ENCODE assay signal across 8 mouse cellular contexts in genomic region chr11:62647661-62648590, GRCm38 (mm10). TPM values are rescaled to one million over a fixed set of nuclear protein-coding genes. Genes with fewer than 3 reads are reported as not detected.
DNase-seq lines count a peak whose midpoint lies in the region; ATAC-seq and TF ChIP-seq lines count a peak whose summit lies in the region.

TSS of gene Lrrc75a (minus strand) at chr11:62648523.

- peak within 1 kb of the TSS; percentile 99 for H3K4me2 ChIP-seq in midbrain, embryonic 11.5 days

- no peaks in the 10 kb centered on the region for H3K36me3 ChIP-seq in midbrain, embryonic 11.5 days (ENCODE audit: control insufficient read depth, insufficient read depth, low read length)
- H3K36me3 ChIP-seq in thymus, adult 2 months (ENCODE audit: control insufficient read depth, insufficient read depth, low read length), result no peaks in the 10 kb centered on the region

- H3K9me3 ChIP-seq in midbrain, embryonic 11.5 days (ENCODE audit: control insufficient read depth, low read length), result no peaks in the 10 kb centered on the region

- peak within 1 kb of the TSS; percentile 44 for H3K27ac ChIP-seq in midbrain, embryonic 11.5 days (ENCODE audit: low read depth, low read length)
- peak within 1 kb of the TSS; percentile 39 for H3K27ac ChIP-seq in thymus, adult 2 months (ENCODE audit: control insufficient read depth, insufficient read depth, low read length)

- 0 out of 2 replicates have a peak, but pooled peaks have one; percentile 17 for TF ChIP-seq POLR2A in thymus, adult 2 months (IDR thresholded peaks at IDR 0.05; ENCODE audit: control insufficient read depth, extremely low read depth, insufficient read depth, low read length, poor library complexity)

- ATAC-seq in Patski, result peak; percentile 4
- peak; percentile 81 for ATAC-seq in midbrain, embryonic 11.5 days (ENCODE audit: low FRiP score)

- in situ Hi-C loops in Patski (cut with MboI; ENCODE audit: low pct_unique_long_range_greater_than_20kb), result loop anchor here (5.0 kb wide), 1 partner anchor 36 kb away; no protein-coding TSS in a partner anchor

- H3K4me1 ChIP-seq in midbrain, embryonic 11.5 days (ENCODE audit: control insufficient read depth, insufficient read depth, low read length), result peaks cover 31% of the 10 kb centered on the region
- peaks cover 4% of the 10 kb centered on the region; the same call in 1 of the 2 replicates for H3K4me1 ChIP-seq in thymus, adult 2 months (replicated peaks; ENCODE audit: control insufficient read depth, insufficient read depth, low read length)

- TF ChIP-seq CTCF in Patski (IDR thresholded peaks at IDR 0.05), result no peak
- no peak for TF ChIP-seq CTCF in thymus, adult 2 months (IDR thresholded peaks at IDR 0.05; ENCODE audit: borderline replicate concordance, control insufficient read depth, extremely low read depth, insufficient read depth, low read length, poor library complexity)

- DNase-seq in frontal cortex, adult 2 months (ENCODE audit: extremely low spot score in 1 of 2, low spot score in 1 of 2), result no peak
- no peak for DNase-seq in frontal cortex, postnatal 14 days (ENCODE audit: low spot score in 2 of 2)
- DNase-seq in Patski (ENCODE audit: low read depth, low spot score), result no peak
- DNase-seq in embryo, embryonic 11 days, result peak; percentile 53
- peak; percentile 60 for DNase-seq in heart, postnatal 4 days
- DNase-seq in left cerebral cortex, postnatal 10 days (ENCODE audit: extremely low spot score in 1 of 2, low spot score in 2 of 2), result peak in 1 of 2 experiments; percentile 60
- peak; percentile 94 for DNase-seq in midbrain, embryonic 11.5 days (ENCODE audit: low spot score, missing footprints)
- DNase-seq in thymus, adult 2 months, result peak; percentile 40

- peak within 1 kb of the TSS; percentile 71 for H3K4me3 ChIP-seq in midbrain, embryonic 11.5 days (ENCODE audit: low read depth, low read length)
- H3K4me3 ChIP-seq in thymus, adult 2 months (ENCODE audit: control insufficient read depth, insufficient read depth, low read length), result peak within 1 kb of the TSS; percentile 94

- H3K9ac ChIP-seq in midbrain, embryonic 11.5 days (ENCODE audit: low read length), result peak within 1 kb of the TSS; percentile 86

- CTCF ChIA-PET in Patski (lab: Charles Lee), result interaction anchor here (0.7 kb wide), 1 partner anchor 9 kb away, joined by 3 read pairs; no protein-coding TSS in a partner anchor

- intact Hi-C loops in left cerebral cortex, postnatal 10 days (cut with DNase I), result loop anchor here (2.0 kb wide), 1 partner anchor 35 kb away; no protein-coding TSS in a partner anchor

- WGBS in midbrain, embryonic 11.5 days, result under 1% methylated on average over 74 of the region's 86 CpGs
- 2% methylated on average over 81 of the region's 86 CpGs for WGBS in thymus, adult 2 months

- POLR2A ChIA-PET in Patski (lab: Charles Lee), result no interaction called here

- H3K27me3 ChIP-seq in Patski, result no peaks in the 10 kb centered on the region
- no peaks in the 10 kb centered on the region for H3K27me3 ChIP-seq in midbrain, embryonic 11.5 days (ENCODE audit: control insufficient read depth, insufficient read depth, low read length)
- H3K27me3 ChIP-seq in thymus, adult 2 months (ENCODE audit: control insufficient read depth, insufficient read depth, low read length), result no peaks in the 10 kb centered on the region

RNA-seq across cellular contexts. Expression of gene Lrrc75a, which starts in this region (rescaled TPM):
- 19.9 and 23.7 TPM in 2 replicates for polyA plus RNA-seq in frontal cortex, adult 2 months (2012; rRNA removed)
- 6.2 TPM for polyA plus RNA-seq in Patski (2021)
- 10 to 100 TPM; 15.7 to 16.5 TPM for total RNA-seq in heart, postnatal 4 days (2021)
- total RNA-seq in left cerebral cortex, postnatal 10 days (2021), result 10 to 100 TPM; 13.0 to 14.2 TPM
- 12.5 and 12.6 TPM in 2 replicates for polyA plus RNA-seq in midbrain, embryonic 11.5 days (2014; fragmentation: Nextera tagmentation; extraction: Ambion mirVana)
- polyA plus RNA-seq in thymus, adult 2 months (2012; rRNA removed), result 6.0 and 6.9 TPM in 2 replicates

Comparison
In these comparisons a context has a peak if more than half of its experiments do, and no peak if none do; other contexts are left out.
1. DNase-seq: peak in embryo, embryonic 11 days (single experiment), heart, postnatal 4 days (single experiment), midbrain, embryonic 11.5 days (single experiment) and thymus, adult 2 months (single experiment); none in frontal cortex, adult 2 months (0 of 2), frontal cortex, postnatal 14 days (0 of 2) and Patski (single experiment).